ENCODE assay signal across 19 mouse cellular contexts in the genomic region with DNA sequence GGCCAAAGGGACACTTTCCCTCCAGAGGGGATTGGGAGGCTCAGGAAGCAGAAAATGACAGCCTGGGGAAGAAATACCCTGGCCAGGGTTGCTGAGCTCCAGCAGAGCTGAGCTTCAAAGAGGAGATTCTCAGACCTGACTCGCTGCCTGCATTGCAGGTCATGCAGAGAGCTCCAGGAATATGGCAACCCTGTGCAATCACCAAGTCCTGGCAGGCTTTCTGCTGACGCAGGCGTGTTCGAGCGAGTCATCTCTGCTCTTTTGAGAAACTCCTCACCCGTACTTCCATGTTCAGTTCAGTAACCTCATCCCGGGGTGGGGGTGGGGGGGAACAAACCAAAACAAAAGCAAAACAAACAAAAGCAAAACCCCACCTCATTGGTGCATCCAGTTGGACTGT.
"Had no signal": no experiment of that assay in that cellular context is flagged by ENCODE, and none has a peak within 500 bp of the region (broad histone marks: within the 10 kb centered on the region; RNA-seq: fewer than 3 reads in every experiment).

No protein-coding gene starts in this region.

- H3K4me3 ChIP-seq: lung, embryonic 15.5 days; megakaryocyte, embryonic 14.5 days; midbrain, embryonic 13.5 days; midbrain, embryonic 15.5 days; neural tube, embryonic 13.5 days; neural tube, embryonic 15.5 days had no signal

- H3K36me3 ChIP-seq: lung, embryonic 15.5 days; midbrain, embryonic 13.5 days; midbrain, embryonic 15.5 days; neural tube, embryonic 13.5 days; neural tube, embryonic 15.5 days had no signal

- H3K4me2 ChIP-seq: lung, embryonic 15.5 days; midbrain, embryonic 11.5 days; midbrain, embryonic 13.5 days; midbrain, embryonic 15.5 days; neural tube, embryonic 13.5 days; neural tube, embryonic 15.5 days had no signal

- H3K27me3 ChIP-seq: lung, embryonic 15.5 days; megakaryocyte, embryonic 14.5 days; midbrain, embryonic 13.5 days; midbrain, embryonic 15.5 days; neural tube, embryonic 13.5 days; neural tube, embryonic 15.5 days had no signal

- DNase-seq: liver, postnatal 0 days; lung, adult 2 months; lung, postnatal 14 days; lung, postnatal 36 days; retina, postnatal 1 day; right cerebral cortex, adult 18-20 months; right cerebral cortex, postnatal 25 days; right cerebral cortex, postnatal 4 days; spleen, adult 18-20 months; thymus, adult 18-20 months; thymus, postnatal 25 days; thymus, postnatal 4 days had no signal
